Mouse (Mus musculus): ENCODE measurements at regions not wholly inside any gene's neighbourhood (a gene's known extent, or its start where the extent isn't known, plus 50 kb on each side); places are given as distances from the start of the nearest gene placed in this dataset.

DNA sequence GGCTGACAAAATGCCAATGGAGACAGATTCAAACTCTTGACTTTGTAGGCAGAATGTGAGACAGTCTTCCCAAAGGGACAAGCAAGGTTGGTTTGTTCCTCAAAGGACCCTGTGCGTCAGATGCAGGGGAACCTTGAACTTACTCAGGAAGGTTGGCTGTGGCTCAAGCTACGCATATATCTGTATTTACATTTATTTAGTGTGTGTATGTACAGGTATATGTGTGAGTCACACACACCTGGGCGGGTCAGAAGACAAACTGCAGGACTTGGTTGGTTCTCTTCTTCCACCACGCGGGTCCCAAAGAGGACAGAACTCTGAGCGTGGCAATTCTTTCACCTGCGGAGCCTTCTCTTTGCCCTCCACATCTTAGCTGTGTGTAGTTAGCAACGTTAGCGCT lies 138.8 kb upstream of the Ubr2 start:
- intact Hi-C loops (cut with DNase I): no loop called here
- no peak for DNase-seq (ENCODE audit: low spot score in 2 of 2)

- DNase-seq (ENCODE audit: low spot score in 2 of 2): no peak
- intact Hi-C loops (cut with DNase I): no loop called here
Observed at GRCm38 (mm10) chr17:47146640-47147039, 136.3 kb upstream of the Ubr2 start.

DNA sequence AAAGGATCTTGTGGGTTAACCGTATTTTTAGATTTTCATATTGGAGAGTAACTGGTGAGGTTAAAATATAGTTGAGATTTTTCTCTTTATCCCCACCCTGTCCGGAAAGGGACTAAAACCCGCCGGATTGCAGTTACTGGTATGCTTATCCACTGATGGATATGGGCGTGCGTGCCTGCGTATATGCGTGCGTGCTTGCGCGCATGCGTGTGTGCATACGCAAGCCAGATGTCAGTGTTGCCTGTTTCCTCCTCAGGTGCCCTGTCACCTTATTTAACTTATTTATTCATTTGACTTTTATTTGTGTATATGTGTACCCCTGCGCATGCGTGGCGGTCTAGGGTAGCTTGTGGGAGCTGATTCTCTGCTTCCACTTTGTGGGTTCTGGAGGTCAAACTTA lies 135.2 kb upstream of the Ubr2 start:
- intact Hi-C loops (cut with DNase I): no loop called here
- DNase-seq (ENCODE audit: low spot score in 2 of 2): no peak

- intact Hi-C loops (cut with DNase I): loop anchor here (5.0 kb wide), 6 partner anchors 32 to 187 kb away; no protein-coding TSS in a partner anchor
- no peak for DNase-seq (ENCODE audit: low spot score in 2 of 2)
Observed at GRCm38 (mm10) chr17:47144996-47145395, 134.6 kb upstream of the Ubr2 start.

DNA sequence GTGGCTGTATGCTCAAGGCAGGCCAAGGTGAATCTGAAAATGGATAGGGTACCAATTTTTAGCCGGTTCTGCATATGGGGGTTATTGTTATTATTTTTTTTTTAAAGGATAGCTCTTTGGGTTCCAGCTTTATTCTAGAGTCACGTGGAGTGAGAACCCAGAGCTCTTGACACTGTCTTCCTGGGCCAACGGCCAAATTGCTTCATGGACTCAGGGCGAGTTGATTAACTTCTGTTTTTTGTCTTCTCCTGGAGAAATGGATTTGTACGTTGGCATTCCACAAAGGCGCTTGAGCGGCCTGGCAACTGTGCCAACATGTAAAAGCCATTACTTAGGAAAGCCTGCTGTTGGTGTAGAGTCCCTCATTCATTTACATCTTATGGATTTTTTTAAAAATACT lies 134.1 kb upstream of the Ubr2 start:
- intact Hi-C loops (cut with DNase I): loop anchor here (5.0 kb wide), 6 partner anchors 33 to 188 kb away; no protein-coding TSS in a partner anchor

GRCm38 (mm10) chr17:47143898-47144297 lies 133.5 kb upstream of the Ubr2 start:
- DNase-seq (ENCODE audit: low spot score in 2 of 2): no peak
- intact Hi-C loops (cut with DNase I): loop anchor here (5.0 kb wide), 6 partner anchors 33 to 188 kb away; no protein-coding TSS in a partner anchor

More for the DNA sequence above, 134.1 kb upstream of the Ubr2 start:
- peak in 1 of 2 experiments; percentile 8 for DNase-seq (ENCODE audit: low spot score in 2 of 2)

GRCm38 (mm10) chr17:47142885-47143284 lies 132.5 kb upstream of the Ubr2 start:
- intact Hi-C loops (cut with DNase I): loop anchor here (5.0 kb wide), 6 partner anchors 34 to 189 kb away; no protein-coding TSS in a partner anchor
- peak in 1 of 2 experiments; percentile 8 for DNase-seq (ENCODE audit: low spot score in 2 of 2)

DNA sequence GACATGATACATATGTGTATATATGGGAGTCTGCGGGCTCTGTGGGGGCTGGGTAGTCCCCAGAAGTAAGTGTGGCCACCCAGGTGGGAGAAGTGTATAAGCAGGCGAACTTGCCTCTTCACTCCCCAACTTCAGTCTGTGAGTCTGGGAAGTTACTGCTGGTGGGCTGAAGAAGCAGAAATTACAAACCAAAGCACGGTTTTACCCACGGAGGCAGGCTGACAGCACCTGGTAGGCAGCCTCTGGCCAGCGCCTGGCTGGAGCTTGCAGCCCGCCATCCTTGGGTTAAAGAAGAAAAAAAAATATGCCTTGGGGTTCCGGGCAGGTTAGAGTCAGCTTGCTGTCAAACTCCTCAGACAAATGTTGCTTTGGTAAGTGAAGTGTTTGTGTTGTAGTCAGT lies 131.9 kb upstream of the Ubr2 start:
- intact Hi-C loops (cut with DNase I): loop anchor here (5.0 kb wide), 6 partner anchors 35 to 190 kb away; no protein-coding TSS in a partner anchor
- DNase-seq (ENCODE audit: low spot score in 2 of 2): no peak

DNA sequence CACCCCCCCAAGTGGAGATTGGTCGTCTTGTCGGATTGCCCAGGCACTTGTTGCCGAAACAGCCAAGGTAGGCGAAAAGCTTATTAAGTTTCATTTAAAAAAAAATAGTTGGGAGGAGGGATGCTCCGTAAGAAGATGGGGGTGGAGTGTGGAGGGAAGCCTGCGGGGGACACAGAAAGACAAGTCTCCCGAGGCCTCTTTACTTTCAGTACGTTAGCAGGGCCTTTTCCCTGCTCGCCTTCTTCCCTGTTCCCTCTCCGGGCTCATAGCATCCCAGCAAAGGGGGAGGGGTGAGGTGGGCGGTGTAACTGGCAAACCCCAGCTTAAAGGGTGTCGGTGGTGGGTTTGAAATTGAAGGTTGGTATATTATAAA lies 131.5 kb upstream of the Ubr2 start:
- DNase-seq (ENCODE audit: low spot score in 2 of 2): peak; percentile 51 to 53
- intact Hi-C loops (cut with DNase I): loop anchor here (1.0 to 5.0 kb wide), 8 partner anchors 35 to 190 kb away; partner anchors contain the start of gene Ubr2

- DNase-seq (ENCODE audit: low spot score in 2 of 2): peak; percentile 81 to 87
- intact Hi-C loops (cut with DNase I): loop anchor here (1.0 to 5.0 kb wide), 8 partner anchors 36 to 191 kb away; partner anchors contain the start of gene Ubr2
Observed at GRCm38 (mm10) chr17:47140969-47141842, 130.8 kb upstream of the Ubr2 start.

GRCm38 (mm10) chr17:47140241-47140968 lies 130.0 kb upstream of the Ubr2 start:
- intact Hi-C loops (cut with DNase I): loop anchor here (2.0 to 5.0 kb wide), 7 partner anchors 37 to 192 kb away; no protein-coding TSS in a partner anchor
- DNase-seq (ENCODE audit: low spot score in 2 of 2): peak; percentile 55 to 64

DNA sequence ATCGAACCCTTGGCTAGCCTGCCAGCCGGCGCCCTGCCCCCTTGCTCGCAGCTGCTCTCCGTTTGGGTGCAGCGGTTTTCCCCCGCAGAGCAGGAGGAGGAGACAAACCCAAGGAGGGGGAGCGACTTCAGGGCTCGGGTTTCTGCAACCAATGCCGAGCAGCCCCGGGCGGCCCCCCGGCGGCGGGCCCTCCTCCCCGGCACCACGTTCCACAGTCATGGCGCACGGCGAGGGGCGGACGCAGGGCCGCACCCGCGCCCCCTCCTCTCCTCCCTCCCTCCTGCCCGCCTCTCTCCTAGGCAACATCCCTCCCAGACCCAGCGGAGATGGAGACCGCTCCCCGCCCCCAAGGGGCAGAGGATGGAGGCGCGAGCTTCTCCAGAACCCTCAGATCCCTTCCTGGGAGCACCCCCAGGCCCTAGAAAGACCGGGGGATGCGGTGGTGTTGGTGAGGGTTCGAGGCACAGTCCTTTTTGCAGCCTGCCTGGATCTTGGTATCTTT lies 129.4 kb upstream of the Ubr2 start:
- intact Hi-C loops (cut with DNase I): loop anchor here (2.0 to 5.0 kb wide), 7 partner anchors 38 to 193 kb away; no protein-coding TSS in a partner anchor
- DNase-seq (ENCODE audit: low spot score in 2 of 2): peak; percentile 91 to 96

- DNase-seq (ENCODE audit: low spot score in 2 of 2): no peak
- intact Hi-C loops (cut with DNase I): no loop called here
Observed at GRCm38 (mm10) chr17:47139171-47139617, 128.8 kb upstream of the Ubr2 start.

- no peak for DNase-seq (ENCODE audit: low spot score in 2 of 2)
- intact Hi-C loops (cut with DNase I): no loop called here
Observed at GRCm38 (mm10) chr17:47138174-47138573, 127.8 kb upstream of the Ubr2 start.

DNA sequence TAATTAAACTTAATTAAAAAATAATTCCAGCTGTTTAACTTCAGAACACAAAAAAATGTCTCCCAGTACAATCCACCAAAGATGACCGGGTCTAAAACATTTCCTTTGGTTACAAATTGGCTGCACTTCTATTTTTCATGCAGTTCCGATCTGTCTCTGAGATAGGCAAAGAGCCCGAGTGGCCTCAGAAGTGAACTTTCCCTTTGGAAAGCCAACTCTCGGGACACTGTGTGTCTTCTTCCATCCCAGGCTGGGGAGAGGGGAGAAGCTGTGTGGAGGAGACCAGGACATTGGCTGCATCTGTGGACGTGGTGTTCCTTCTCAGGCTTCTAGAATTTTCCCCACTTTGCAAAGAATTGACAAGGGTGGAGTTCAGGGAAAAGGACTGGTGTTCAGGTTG lies 125.0 kb upstream of the Ubr2 start:
- DNase-seq (ENCODE audit: low spot score in 2 of 2): no peak
- intact Hi-C loops (cut with DNase I): no loop called here

GRCm38 (mm10) chr17:47133785-47134184 lies 123.4 kb upstream of the Ubr2 start:
- DNase-seq (ENCODE audit: low spot score in 2 of 2): no peak
- intact Hi-C loops (cut with DNase I): no loop called here

- no peak for DNase-seq (ENCODE audit: low spot score in 2 of 2)
- intact Hi-C loops (cut with DNase I): no loop called here
Observed at GRCm38 (mm10) chr17:47127571-47127970, 117.2 kb upstream of the Ubr2 start.

GRCm38 (mm10) chr17:47123576-47123975 lies 113.2 kb upstream of the Ubr2 start:
- no peak for DNase-seq (ENCODE audit: low spot score in 2 of 2)
- intact Hi-C loops (cut with DNase I): no loop called here

DNA sequence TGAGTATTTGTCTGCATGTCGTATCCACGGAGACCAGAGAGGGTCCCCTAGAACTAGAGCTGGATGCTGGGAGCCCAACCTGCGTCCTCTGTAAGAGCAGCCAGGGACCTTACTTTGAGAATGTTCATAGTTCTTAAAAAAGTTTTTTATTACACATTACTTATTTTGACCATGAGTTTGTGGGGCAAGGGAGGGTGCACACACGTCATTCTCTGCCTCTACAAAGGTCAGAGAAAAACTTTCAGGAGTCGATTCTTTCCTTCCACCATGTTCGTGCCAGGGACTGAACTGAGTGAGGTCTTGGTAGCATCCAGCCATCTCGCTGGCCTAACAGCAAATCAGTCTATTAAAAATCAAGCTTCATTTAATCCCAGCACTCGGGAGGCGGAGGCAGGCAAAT lies 111.9 kb upstream of the Ubr2 start:
- intact Hi-C loops (cut with DNase I): no loop called here
- no peak for DNase-seq (ENCODE audit: low spot score in 2 of 2)

DNA sequence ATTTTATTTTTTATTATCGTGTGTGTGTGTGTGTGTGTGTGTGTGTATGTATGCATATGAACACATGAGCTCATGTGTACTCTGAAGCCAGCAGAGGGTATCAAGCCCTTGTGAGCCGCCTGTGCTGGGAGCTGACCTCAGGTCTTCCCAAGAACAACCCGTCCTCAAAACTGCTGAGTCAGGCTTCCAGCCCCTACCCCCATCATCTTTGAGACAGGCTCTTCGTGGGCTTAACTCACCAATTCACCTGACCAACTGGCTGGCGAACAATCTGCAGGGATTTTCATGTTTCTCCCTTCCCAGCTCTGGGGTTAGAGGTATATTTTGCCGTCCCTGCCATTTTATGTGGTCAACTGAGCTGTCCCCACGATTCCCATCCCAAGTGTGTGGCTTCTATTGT lies 107.7 kb upstream of the Ubr2 start:
- intact Hi-C loops (cut with DNase I): no loop called here
- DNase-seq (ENCODE audit: low spot score in 2 of 2): no peak
